Mouse (Mus musculus): ENCODE measurements at regions not wholly inside any gene's neighbourhood (a gene's known extent, or its start where the extent isn't known, plus 50 kb on each side); places are given as distances from the start of the nearest gene placed in this dataset.

DNA sequence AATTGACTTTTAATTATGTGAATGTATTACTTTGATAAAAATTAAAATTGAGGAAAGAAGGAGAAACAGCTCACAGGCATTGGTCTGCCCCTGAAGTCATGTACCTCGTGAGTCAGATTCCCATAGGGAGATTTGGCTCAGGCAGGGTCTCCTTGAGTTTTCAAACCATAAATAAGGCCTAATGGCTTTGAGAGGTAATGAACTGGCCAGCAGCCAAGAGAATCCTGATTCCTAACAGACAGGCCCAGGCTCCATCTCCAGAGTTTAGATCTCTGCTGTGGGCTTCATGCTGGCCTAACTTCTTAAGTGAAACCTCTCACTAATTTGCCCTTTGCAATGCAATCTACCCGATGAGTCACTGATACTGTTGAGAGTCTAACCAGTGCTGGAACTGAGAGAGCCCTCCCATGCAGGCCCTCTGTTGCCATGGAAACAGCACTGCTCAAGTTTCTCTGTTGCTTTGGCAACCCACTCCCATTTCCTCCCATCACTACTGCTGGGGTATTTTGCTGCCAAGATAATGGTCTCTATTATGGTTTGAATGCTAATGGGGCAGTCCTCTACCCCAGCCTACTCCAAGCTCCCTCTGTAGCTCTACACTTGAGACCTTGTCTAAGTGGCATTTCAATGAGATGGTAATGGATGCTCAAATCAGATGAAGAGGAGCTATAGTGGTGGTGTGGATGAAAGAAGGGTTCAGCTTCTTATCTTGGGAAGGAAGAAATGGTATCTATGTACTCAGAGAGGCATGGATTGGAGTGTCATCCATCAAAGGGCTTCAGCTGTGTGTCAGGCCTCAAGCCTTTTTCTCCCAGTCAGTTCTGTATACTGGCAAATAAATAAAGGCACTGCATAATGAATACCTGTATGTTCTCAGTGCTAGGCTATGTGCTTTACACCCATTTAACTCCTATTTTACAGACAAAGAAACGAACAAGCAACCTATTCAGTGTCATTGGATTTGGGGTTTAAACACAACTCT, 190.5 kb downstream of the Abcc12 start:
- TF ChIP-seq CTCF (IDR thresholded peaks at IDR 0.05; ENCODE audit: low read depth) (no peak), EP300 (IDR thresholded peaks at IDR 0.05; ENCODE audit: low read depth) (no peak)
